Mouse (Mus musculus): ENCODE results near the gene Smpd4. TPM values are rescaled to one million over a fixed set of nuclear protein-coding genes. Genes with fewer than 3 reads are reported as not detected.

Gene Smpd4
- polyA plus RNA-seq, 1 experiment from 2014 or later, result 34.9 TPM

DNA sequence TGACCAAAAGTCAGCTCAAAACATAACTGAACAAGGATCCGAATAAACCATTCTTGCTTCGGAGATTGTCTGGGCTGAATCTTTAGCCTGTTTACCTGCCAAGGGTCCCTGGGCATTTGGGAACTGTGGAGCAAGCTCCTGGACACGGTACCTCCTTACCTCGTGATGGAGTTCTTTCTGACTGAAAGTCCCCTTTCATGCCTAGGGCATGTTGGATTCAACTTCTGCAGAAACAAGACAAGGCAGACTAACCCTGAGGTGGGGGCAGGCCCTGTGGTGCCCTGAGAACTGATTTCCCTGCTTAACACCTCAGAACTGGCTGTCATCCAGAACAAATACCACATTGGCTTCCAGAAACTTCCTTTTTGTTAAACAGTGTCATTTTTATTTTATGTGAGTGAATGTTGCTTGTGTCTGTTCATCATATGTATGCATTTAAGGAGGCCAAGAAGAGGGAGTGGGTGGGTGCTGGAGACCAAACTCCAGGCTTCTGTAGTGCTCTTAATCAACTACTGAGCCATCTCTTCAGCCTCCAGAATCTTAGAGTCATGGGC is 24.4 kb downstream of the Smpd4 start:
- no peak overlapping the region for H3K4me2 ChIP-seq
- H3K4me1 ChIP-seq (ENCODE audit: control insufficient read depth, insufficient read depth, low read length), result peaks cover 12% of the 10 kb centered on the region; the same call in 1 of the 2 replicates
- no peak overlapping the region for H3K9ac ChIP-seq (ENCODE audit: low read depth, low read length)
- 91% methylated on average over 4 of the region's 4 CpGs for WGBS (ENCODE audit: insufficient replicate concordance)
- H3K27me3 ChIP-seq (ENCODE audit: control insufficient read depth, insufficient read depth, low read length), result no peaks in the 10 kb centered on the region
- no peaks in the 10 kb centered on the region for H3K9me3 ChIP-seq (replicated peaks; ENCODE audit: control insufficient read depth, low read length)
- H3K36me3 ChIP-seq (ENCODE audit: control insufficient read depth, insufficient read depth, low read length), result peaks cover 32% of the 10 kb centered on the region
- ATAC-seq (replicated peaks; ENCODE audit: insufficient number of reproducible peaks, low FRiP score, low TSS enrichment), result no peak
- no peak overlapping the region for H3K4me3 ChIP-seq (ENCODE audit: low read depth, low read length)
- no peak overlapping the region for H3K27ac ChIP-seq (ENCODE audit: low read depth, low read length)

DNA sequence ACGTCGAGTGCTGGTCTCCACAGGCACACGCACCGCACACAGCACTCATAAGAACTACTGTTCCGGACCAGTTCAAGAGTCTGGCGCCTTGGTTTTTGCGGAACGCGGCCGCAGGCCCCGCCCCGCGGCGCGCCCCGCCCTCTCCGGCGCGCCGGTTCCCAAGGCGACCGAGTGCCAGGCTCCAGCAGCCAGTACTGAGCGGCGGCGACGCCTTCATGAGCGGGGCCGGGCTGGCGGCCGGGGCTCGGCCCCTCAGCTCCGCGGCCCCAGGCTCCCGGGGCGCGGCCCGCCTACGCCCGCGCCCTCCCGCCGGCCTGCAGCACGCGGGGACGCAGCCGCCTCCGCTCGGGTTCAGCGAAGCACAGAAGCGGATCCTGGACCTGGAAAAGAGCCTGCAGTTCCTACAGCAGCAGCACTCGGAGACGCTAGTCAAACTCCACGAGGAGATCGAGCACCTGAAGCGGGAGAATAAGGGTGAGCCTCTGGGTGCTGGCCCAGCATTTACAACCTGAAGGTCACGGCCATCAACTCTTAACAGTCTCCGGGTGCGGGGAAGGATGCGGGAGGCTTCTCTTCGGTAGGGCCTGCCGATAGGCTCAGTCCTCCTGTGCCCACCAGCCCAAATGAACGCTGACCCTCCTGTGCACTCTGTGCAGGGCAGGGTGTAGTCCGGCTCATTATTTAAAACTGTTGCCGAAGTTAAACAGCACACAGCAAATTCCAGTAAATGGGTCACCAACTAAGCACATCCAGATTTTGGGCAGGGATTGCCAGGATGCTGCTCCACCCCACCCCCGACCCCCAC is 27.4 kb downstream of the Smpd4 start, which contains the start of gene Ccdc74a:
Gene Ccdc74a, plus strand, starts transcription at position 161 of the 805 bp plus-strand sequence.
- Histone ChIP-seq H3K4me1 (ENCODE audit: control insufficient read depth, insufficient read depth, low read length) (peaks cover 12% of the 10 kb centered on the region; the same call in 1 of the 2 replicates), H3K9me3 (replicated peaks; ENCODE audit: control insufficient read depth, low read length) (no peaks in the 10 kb centered on the region), H3K27me3 (ENCODE audit: control insufficient read depth, insufficient read depth, low read length) (no peaks in the 10 kb centered on the region), H3K4me2 (peak within 1 kb of the TSS; percentile 92), H3K36me3 (ENCODE audit: control insufficient read depth, insufficient read depth, low read length) (peaks cover 28% of the 10 kb centered on the region), H3K9ac (ENCODE audit: low read depth, low read length) (peak within 1 kb of the TSS; percentile 70), H3K27ac (ENCODE audit: low read depth, low read length) (peak within 1 kb of the TSS; percentile 41; the same call in 1 of the 2 replicates), H3K4me3 (ENCODE audit: low read depth, low read length) (peak within 1 kb of the TSS; percentile 54)
- WGBS (ENCODE audit: insufficient replicate concordance), result 3% methylated on average over 63 of the region's 65 CpGs
- peak; percentile 94 for ATAC-seq (replicated peaks; ENCODE audit: insufficient number of reproducible peaks, low FRiP score, low TSS enrichment)

DNA sequence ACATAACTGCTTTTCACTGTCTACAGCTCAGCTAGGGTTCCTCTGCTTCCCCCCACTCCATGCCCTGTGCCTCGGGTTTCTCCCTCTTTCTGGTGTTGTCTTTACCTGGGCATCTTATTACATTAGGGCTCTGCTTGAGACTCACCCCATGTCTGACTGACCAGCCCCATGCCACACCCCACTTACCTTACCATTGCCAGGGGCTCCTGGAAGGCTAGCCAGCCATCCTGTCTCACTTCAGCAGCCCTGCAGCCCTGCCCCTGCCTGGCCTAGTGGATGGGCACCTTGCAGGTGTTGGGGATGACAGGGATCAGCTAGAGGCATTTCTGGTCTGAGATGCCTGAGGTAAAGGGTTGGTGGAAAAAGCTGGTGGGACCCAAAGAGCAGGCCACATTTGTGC is 28.0 kb downstream of the Smpd4 start:
- H3K4me1 ChIP-seq (ENCODE audit: control insufficient read depth, insufficient read depth, low read length), result peaks cover 12% of the 10 kb centered on the region; the same call in 1 of the 2 replicates
- H3K27me3 ChIP-seq (ENCODE audit: control insufficient read depth, insufficient read depth, low read length), result no peaks in the 10 kb centered on the region
- H3K9me3 ChIP-seq (replicated peaks; ENCODE audit: control insufficient read depth, low read length), result no peaks in the 10 kb centered on the region
- WGBS (ENCODE audit: insufficient replicate concordance), result 10% methylated on average over 1 of the region's 1 CpGs
- H3K4me3 ChIP-seq (ENCODE audit: low read depth, low read length), result peak overlapping the region; percentile 54; the same call in 1 of the 2 replicates
- ATAC-seq (replicated peaks; ENCODE audit: insufficient number of reproducible peaks, low FRiP score, low TSS enrichment), result no peak
- H3K9ac ChIP-seq (ENCODE audit: low read depth, low read length), result peak overlapping the region; percentile 70; the same call in 1 of the 2 replicates
- H3K36me3 ChIP-seq (ENCODE audit: control insufficient read depth, insufficient read depth, low read length), result peaks cover 30% of the 10 kb centered on the region
- H3K4me2 ChIP-seq, result peak overlapping the region; percentile 92
- H3K27ac ChIP-seq (ENCODE audit: low read depth, low read length), result no peak overlapping the region

DNA sequence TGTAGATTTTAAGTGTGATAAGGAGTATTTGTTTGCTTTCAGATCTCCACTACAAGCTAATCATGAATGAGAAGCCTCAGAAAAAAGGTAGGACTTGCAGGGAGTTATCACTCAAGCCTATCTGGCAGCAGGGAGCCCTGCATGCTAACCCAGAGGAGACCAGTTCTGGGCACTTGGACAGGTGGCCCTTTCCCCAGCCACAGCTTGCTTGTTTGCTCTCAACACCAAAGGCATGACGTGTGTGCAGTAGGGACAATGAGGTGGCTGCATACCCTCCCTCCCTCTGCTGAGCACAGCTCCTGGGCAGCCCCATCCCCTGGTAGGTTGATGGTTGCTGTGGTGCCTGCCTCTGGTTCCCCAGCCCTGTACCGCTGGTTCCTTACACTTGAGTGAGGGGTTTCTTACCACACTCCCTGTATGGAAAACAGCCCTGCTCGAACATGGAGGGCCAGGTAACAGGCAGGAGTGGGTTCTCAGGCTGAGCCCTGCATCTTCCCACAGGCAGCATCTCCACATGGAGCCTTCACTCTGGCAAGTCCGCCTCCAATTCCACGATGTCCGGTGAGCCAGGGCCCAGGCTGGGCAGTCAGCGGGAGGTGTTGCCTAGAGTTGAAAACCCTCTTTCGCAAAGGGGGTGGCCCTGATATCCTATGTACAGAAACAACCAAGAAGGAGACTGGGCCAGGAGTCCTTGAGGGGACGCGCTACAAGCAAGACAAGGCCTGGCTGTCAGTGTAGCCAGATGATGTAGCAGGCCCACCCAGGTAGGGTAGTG is 28.6 kb downstream of the Smpd4 start:
- ATAC-seq (replicated peaks; ENCODE audit: insufficient number of reproducible peaks, low FRiP score, low TSS enrichment), result no peak
- Histone ChIP-seq H3K27me3 (ENCODE audit: control insufficient read depth, insufficient read depth, low read length) (no peaks in the 10 kb centered on the region), H3K36me3 (ENCODE audit: control insufficient read depth, insufficient read depth, low read length) (peaks cover 29% of the 10 kb centered on the region), H3K4me2 (no peak overlapping the region; the same call in 1 of the 2 replicates), H3K27ac (ENCODE audit: low read depth, low read length) (no peak overlapping the region), H3K9me3 (replicated peaks; ENCODE audit: control insufficient read depth, low read length) (no peaks in the 10 kb centered on the region), H3K9ac (ENCODE audit: low read depth, low read length) (no peak overlapping the region), H3K4me1 (ENCODE audit: control insufficient read depth, insufficient read depth, low read length) (peaks cover 12% of the 10 kb centered on the region; the same call in 1 of the 2 replicates), H3K4me3 (ENCODE audit: low read depth, low read length) (no peak overlapping the region)
- WGBS (ENCODE audit: insufficient replicate concordance), result 85% methylated on average over 10 of the region's 10 CpGs

DNA sequence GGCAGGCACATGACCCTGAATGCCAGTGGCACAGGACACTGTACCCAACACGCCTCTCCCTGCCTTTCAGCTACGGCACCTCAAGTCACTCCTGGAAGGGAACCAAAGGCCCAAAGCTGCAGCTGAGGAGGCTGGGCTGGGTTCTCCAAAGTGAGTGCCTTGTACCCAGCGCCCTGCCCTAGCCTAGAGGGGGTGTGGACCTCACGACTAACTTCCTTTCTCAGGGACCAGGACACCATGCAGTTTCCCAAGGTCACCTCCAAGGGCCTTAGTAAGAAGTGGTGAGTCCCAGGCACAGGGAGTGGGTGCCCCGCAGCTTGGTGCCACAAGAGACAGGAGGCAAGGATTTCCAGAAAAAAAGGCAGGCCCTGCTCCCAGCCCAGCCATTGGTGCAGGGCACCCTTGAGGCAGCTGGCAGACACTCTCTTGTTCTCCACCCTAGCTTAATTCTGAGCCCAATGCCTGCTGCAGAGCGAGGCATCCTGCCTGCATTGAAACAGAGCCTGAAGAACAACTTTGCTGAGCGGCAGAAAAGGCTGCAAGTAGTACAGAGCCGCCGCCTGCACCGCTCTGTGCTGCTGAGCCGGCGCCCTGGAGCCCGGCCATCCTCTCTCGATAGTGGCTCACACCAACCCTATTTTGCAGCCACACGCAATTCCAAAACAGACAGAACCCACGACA is 30.9 kb downstream of the Smpd4 start:
- Histone ChIP-seq H3K4me1 (ENCODE audit: control insufficient read depth, insufficient read depth, low read length) (peaks cover 12% of the 10 kb centered on the region; the same call in 1 of the 2 replicates), H3K9ac (ENCODE audit: low read depth, low read length) (no peak overlapping the region; the same call in 1 of the 2 replicates), H3K36me3 (ENCODE audit: control insufficient read depth, insufficient read depth, low read length) (peaks cover 42% of the 10 kb centered on the region), H3K4me2 (no peak overlapping the region), H3K9me3 (replicated peaks; ENCODE audit: control insufficient read depth, low read length) (no peaks in the 10 kb centered on the region), H3K27me3 (ENCODE audit: control insufficient read depth, insufficient read depth, low read length) (no peaks in the 10 kb centered on the region), H3K27ac (ENCODE audit: low read depth, low read length) (no peak overlapping the region), H3K4me3 (ENCODE audit: low read depth, low read length) (no peak overlapping the region)
- WGBS (ENCODE audit: insufficient replicate concordance), result 84% methylated on average over 16 of the region's 16 CpGs
- ATAC-seq (replicated peaks; ENCODE audit: insufficient number of reproducible peaks, low FRiP score, low TSS enrichment), result no peak

DNA sequence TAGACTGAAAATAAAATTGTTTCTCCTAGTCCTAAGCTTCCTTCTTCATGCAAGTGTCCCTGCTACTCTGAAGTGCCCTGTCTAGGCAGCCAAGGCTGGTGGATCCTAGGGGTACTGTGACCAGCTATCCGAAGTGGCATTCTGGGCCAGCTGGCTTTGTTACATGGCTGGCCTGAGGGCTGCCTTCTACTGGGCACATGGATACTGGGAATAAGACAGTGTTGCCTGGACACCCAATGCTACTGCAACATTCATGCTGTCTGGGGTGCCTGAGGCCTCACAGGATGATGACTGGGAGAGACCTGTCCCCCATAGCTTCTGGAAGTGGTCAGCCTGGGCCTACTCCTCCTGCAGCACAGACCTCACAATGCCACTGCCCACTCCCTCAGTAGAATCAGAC is 31.6 kb downstream of the Smpd4 start:
- no peak for ATAC-seq (replicated peaks; ENCODE audit: insufficient number of reproducible peaks, low FRiP score, low TSS enrichment)

DNA sequence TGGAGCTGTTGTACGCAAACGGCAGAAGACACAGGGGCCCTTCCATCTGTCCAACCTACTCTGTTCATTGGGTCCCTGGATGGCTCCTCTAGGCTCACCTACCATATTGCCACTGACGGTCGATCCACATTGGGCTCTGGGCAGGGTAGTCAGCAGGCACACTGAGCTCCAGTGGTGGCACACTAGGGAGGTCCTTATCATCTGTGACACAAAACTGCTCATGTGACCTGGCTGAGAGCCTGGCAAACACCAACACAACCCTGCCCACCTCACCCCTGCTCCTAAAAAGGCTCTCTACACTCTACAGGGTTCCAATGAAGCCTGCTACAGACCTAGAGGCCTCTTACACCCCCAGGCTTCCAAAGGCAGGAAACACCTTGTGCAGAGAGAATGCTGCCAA is 33.5 kb downstream of the Smpd4 start:
- no peak overlapping the region for H3K27ac ChIP-seq (ENCODE audit: low read depth, low read length)
- WGBS (ENCODE audit: insufficient replicate concordance), result 84% methylated on average over 4 of the region's 4 CpGs
- H3K9ac ChIP-seq (ENCODE audit: low read depth, low read length), result no peak overlapping the region
- no peak overlapping the region for H3K4me3 ChIP-seq (ENCODE audit: low read depth, low read length)
- H3K4me2 ChIP-seq, result no peak overlapping the region
- no peak for ATAC-seq (replicated peaks; ENCODE audit: insufficient number of reproducible peaks, low FRiP score, low TSS enrichment)
- H3K4me1 ChIP-seq (ENCODE audit: control insufficient read depth, insufficient read depth, low read length), result peaks cover 13% of the 10 kb centered on the region
- peaks cover 43% of the 10 kb centered on the region for H3K36me3 ChIP-seq (ENCODE audit: control insufficient read depth, insufficient read depth, low read length)
- H3K27me3 ChIP-seq (ENCODE audit: control insufficient read depth, insufficient read depth, low read length), result no peaks in the 10 kb centered on the region
- no peaks in the 10 kb centered on the region for H3K9me3 ChIP-seq (replicated peaks; ENCODE audit: control insufficient read depth, low read length)

More for the DNA sequence above, 31.6 kb downstream of the Smpd4 start:
- Histone ChIP-seq H3K27me3 (ENCODE audit: control insufficient read depth, insufficient read depth, low read length) (no peaks in the 10 kb centered on the region), H3K4me2 (no peak overlapping the region), H3K36me3 (ENCODE audit: control insufficient read depth, insufficient read depth, low read length) (peaks cover 43% of the 10 kb centered on the region), H3K4me1 (ENCODE audit: control insufficient read depth, insufficient read depth, low read length) (peaks cover 12% of the 10 kb centered on the region; the same call in 1 of the 2 replicates), H3K9me3 (replicated peaks; ENCODE audit: control insufficient read depth, low read length) (no peaks in the 10 kb centered on the region), H3K9ac (ENCODE audit: low read depth, low read length) (no peak overlapping the region), H3K27ac (ENCODE audit: low read depth, low read length) (no peak overlapping the region), H3K4me3 (ENCODE audit: low read depth, low read length) (no peak overlapping the region)
- WGBS (ENCODE audit: insufficient replicate concordance), result 92% methylated on average over 1 of the region's 1 CpGs

DNA sequence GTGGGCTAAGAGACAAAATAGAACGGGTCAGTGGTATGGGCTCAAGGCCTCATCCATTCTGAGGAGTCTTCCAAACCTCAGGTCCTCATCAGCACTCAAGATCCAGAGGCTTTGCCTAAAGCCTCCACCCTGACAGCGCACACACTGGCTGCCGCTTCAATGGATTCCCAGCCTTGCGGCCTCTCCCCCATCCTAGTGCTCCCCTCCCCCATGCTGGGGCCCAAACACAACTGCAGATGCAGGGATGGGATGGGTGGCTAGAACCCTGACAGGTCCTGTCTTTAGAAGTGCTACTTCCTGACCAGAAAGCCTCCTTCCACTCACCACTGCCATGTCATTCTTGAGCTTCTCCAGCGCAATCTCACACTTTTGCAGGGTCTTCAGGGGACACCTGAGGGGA is 34.4 kb downstream of the Smpd4 start:
- ATAC-seq (replicated peaks; ENCODE audit: insufficient number of reproducible peaks, low FRiP score, low TSS enrichment), result no peak
- Histone ChIP-seq H3K4me3 (ENCODE audit: low read depth, low read length) (no peak overlapping the region), H3K27me3 (ENCODE audit: control insufficient read depth, insufficient read depth, low read length) (no peaks in the 10 kb centered on the region), H3K4me2 (no peak overlapping the region), H3K4me1 (ENCODE audit: control insufficient read depth, insufficient read depth, low read length) (peaks cover 13% of the 10 kb centered on the region), H3K36me3 (ENCODE audit: control insufficient read depth, insufficient read depth, low read length) (peaks cover 40% of the 10 kb centered on the region), H3K27ac (ENCODE audit: low read depth, low read length) (no peak overlapping the region), H3K9me3 (replicated peaks; ENCODE audit: control insufficient read depth, low read length) (no peaks in the 10 kb centered on the region), H3K9ac (ENCODE audit: low read depth, low read length) (no peak overlapping the region)
- WGBS (ENCODE audit: insufficient replicate concordance), result 93% methylated on average over 5 of the region's 5 CpGs
